Mouse (Mus musculus) liver, adult 2 months (tissue): ENCODE data around the gene Dusp23.

ENCODE experiments used
- CTCF ChIP-seq: fragments of 200-500 bp; IDR thresholded peaks from 2 replicates; pipeline ENCODE4 v1.5.1; 2011; ENCODE audit warnings: low read depth, low read length, control low read depth
- POLR2A ChIP-seq: fragments of 200-500 bp; IDR thresholded peaks from 2 replicates; pipeline ENCODE4 v1.6.1; 2011; ENCODE audit warnings: low read length, control low read depth; ENCODE audit not compliant: insufficient read depth; ENCODE audit errors: extremely low read depth

- no peak for TF ChIP-seq CTCF
- TF ChIP-seq POLR2A: no peak
Observed at GRCm38 (mm10) chr1:172590385-172590784, 42.4 kb downstream of the Dusp23 start, which contains the start of gene Slamf8.
